Mouse (Mus musculus): ENCODE measurements around the gene Psmb3. TPM values are rescaled to one million over a fixed set of nuclear protein-coding genes. Genes with fewer than 3 reads are reported as not detected.

Psmb3 gene
- total and polyA plus RNA-seq, 3 experiments = 648 to 914 TPM; not detected in 1

- H3K27ac ChIP-seq (ENCODE audit: control insufficient read depth, low read depth, low read length) = no peak within 1 kb of the TSS
- H3K9ac ChIP-seq (ENCODE audit: control insufficient read depth, low read depth, low read length, poor library complexity, severe bottlenecking) = peak within 1 kb of the TSS; percentile 48
- peak; percentile 77 for DNase-seq (ENCODE audit: low read depth, low spot score)
- H3K79me2 ChIP-seq (ENCODE audit: control insufficient read depth, insufficient read depth, low read length, poor library complexity) = no peaks in the 10 kb centered on the region
- TF ChIP-seq CHD1 (IDR thresholded peaks at IDR 0.05; ENCODE audit: low read depth, low read length) = no peak
- TF ChIP-seq RAD21 (IDR thresholded peaks at IDR 0.05; ENCODE audit: low read depth, low read length) = no peak
- TF ChIP-seq TCF12 (IDR thresholded peaks at IDR 0.05; ENCODE audit: low read depth, low read length) = no peak
- no peak for TF ChIP-seq ZKSCAN1 (IDR thresholded peaks at IDR 0.05; ENCODE audit: low read depth, low read length)
- peak; percentile 49; the same call in 1 of the 2 replicates for TF ChIP-seq MAX (IDR thresholded peaks at IDR 0.05; ENCODE audit: low read length)
- TF ChIP-seq MYB (IDR thresholded peaks at IDR 0.05; ENCODE audit: low read depth, low read length) = no peak
- no peak for TF ChIP-seq GABPA (IDR thresholded peaks at IDR 0.05; ENCODE audit: low read depth, low read length)
- no peak for TF ChIP-seq POLR2AphosphoS5 (IDR thresholded peaks at IDR 0.05; ENCODE audit: borderline replicate concordance, low read depth, low read length)
- peak; percentile 71 for TF ChIP-seq NRF1 (IDR thresholded peaks at IDR 0.05; ENCODE audit: insufficient read depth, low read depth, low read length, poor library complexity, severe bottlenecking)
- no peak for TF ChIP-seq E2F4 (IDR thresholded peaks at IDR 0.05; ENCODE audit: borderline replicate concordance, low read depth, low read length)
- TF ChIP-seq MEF2A (IDR thresholded peaks at IDR 0.05; ENCODE audit: extremely low read depth, insufficient replicate concordance, low read depth, low read length, poor library complexity, severe bottlenecking) = no peak
- TF ChIP-seq TBP (IDR thresholded peaks at IDR 0.05; ENCODE audit: low read depth, low read length) = no peak
- TF ChIP-seq NELFE (IDR thresholded peaks at IDR 0.05; ENCODE audit: low read depth, low read length) = no peak
- no peak for TF ChIP-seq POLR2AphosphoS2 (IDR thresholded peaks at IDR 0.05; ENCODE audit: low read length)
- TF ChIP-seq ETS1 (IDR thresholded peaks at IDR 0.05; ENCODE audit: low read depth, low read length) = no peak
- TF ChIP-seq MXI1 (IDR thresholded peaks at IDR 0.05; ENCODE audit: low read depth, low read length) = peak; percentile 51; the same call in 1 of the 2 replicates
- no peak for TF ChIP-seq USF1 (IDR thresholded peaks at IDR 0.05; ENCODE audit: low read depth, low read length)
- TF ChIP-seq MAZ (IDR thresholded peaks at IDR 0.05; ENCODE audit: low read depth, low read length) = 0 out of 2 replicates have a peak, but pooled peaks have one; percentile 22
- TF ChIP-seq GATA1 (IDR thresholded peaks at IDR 0.05; ENCODE audit: low read depth, low read length) = peak; percentile 66
- no peak for TF ChIP-seq JUND (IDR thresholded peaks at IDR 0.05; ENCODE audit: low read depth, low read length)
- no peak for TF ChIP-seq KAT2A (conservative IDR thresholded peaks at IDR 0.05; ENCODE audit: low read depth, low read length)
- TF ChIP-seq SMC3 (IDR thresholded peaks at IDR 0.05; ENCODE audit: low read depth, low read length) = no peak
- 0 out of 2 replicates have a peak, but pooled peaks have one; percentile 40 for TF ChIP-seq SIN3A (IDR thresholded peaks at IDR 0.05; ENCODE audit: low read length)
- TF ChIP-seq MYC (IDR thresholded peaks at IDR 0.05; ENCODE audit: low read depth, low read length) = no peak
- no peak for TF ChIP-seq POLR2A (IDR thresholded peaks at IDR 0.05; ENCODE audit: control insufficient read depth in 1 of 2, insufficient read depth in 1 of 2, low read depth in 1 of 2, low read length in 2 of 2, poor library complexity in 1 of 2)
- TF ChIP-seq ZNF384 (IDR thresholded peaks at IDR 0.05; ENCODE audit: low read depth, low read length) = peak; percentile 76
- TF ChIP-seq RCOR1 (IDR thresholded peaks at IDR 0.05; ENCODE audit: low read depth, low read length) = peak; percentile 91
- TF ChIP-seq UBTF (IDR thresholded peaks at IDR 0.05; ENCODE audit: borderline replicate concordance, insufficient read depth, low read depth, low read length) = no peak
- no peaks in the 10 kb centered on the region for H3K27me3 ChIP-seq (ENCODE audit: control insufficient read depth in 1 of 2, insufficient read depth in 2 of 2, low read length in 2 of 2)
- H3K4me3 ChIP-seq (ENCODE audit: control insufficient read depth in 1 of 2, insufficient read depth in 1 of 2, low read depth in 2 of 2, low read length in 2 of 2) = peak within 1 kb of the TSS; percentile 2 to 51; a peak in 2 of 4 replicates
- H3K9me3 ChIP-seq (replicated peaks; ENCODE audit: insufficient read depth, low read length) = no peaks in the 10 kb centered on the region
- peaks cover 0 to 18% of the 10 kb centered on the region in 2 experiments; a peak in 2 of 4 replicates for H3K4me1 ChIP-seq (ENCODE audit: control insufficient read depth in 1 of 2, insufficient read depth in 2 of 2, low read length in 2 of 2)
- peaks cover 0 to 2% of the 10 kb centered on the region in 2 experiments; a peak in 2 of 4 replicates for H3K36me3 ChIP-seq (ENCODE audit: control insufficient read depth in 1 of 2, insufficient read depth in 2 of 2, low read length in 2 of 2)
Measured at GRCm38 (mm10) chr11:97685613-97686321, 17.4 kb upstream of the Psmb3 start, which contains the start of gene Cisd3. Gene Cisd3, plus strand, starts transcription at chr11:97685826.

Measured in MEL (cell line).